Mouse (Mus musculus) E14TG2a.4 (cell line): Measurements from ENCODE around the gene Gpr84.

Source experiments
- CTCF ChIP-seq: conservative IDR thresholded peaks from 2 replicates; pipeline ENCODE4 v1.5.1; 2014; ENCODE audit warnings: low read length
- NANOG ChIP-seq: IDR thresholded peaks from 2 replicates; pipeline ENCODE4 v1.6.1; 2014; ENCODE audit warnings: borderline replicate concordance, low read length, mixed read lengths
- POU5F1 ChIP-seq: IDR thresholded peaks from 2 replicates; pipeline ENCODE4 v1.6.1; 2014; ENCODE audit warnings: low read length, borderline replicate concordance

DNA sequence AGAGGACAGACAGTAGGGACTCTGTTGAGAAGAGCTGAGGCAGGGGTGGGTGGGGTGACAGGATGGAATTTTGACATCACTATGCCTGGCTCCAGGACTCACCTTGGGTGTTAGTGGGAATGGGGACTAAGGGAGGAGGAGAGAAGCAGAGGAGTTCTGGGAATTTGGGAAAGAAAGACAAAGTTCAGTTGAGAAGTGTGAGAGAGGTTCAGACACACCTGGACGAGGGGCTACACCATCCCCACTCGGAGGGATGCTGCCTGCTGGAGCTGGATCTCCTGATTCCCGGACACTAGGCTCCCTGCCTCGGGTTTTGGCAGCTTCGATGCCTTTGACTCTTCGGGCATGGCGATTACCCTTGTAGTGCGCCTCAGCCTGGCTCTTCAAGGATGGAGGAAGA is 7.3 kb upstream of the Gpr84 start:
- TF ChIP-seq CTCF (no peak), POU5F1 (no peak), NANOG (no peak)
